Mouse (Mus musculus) lung, postnatal 0 days (tissue): Measurements from ENCODE around the gene Gja10. TPM values are rescaled to one million over a fixed set of nuclear protein-coding genes. Genes with fewer than 3 reads are reported as not detected.
A peak's percentile ranks its signal among the peaks of the same experiment; 100 is the strongest.

Experiments
- ATAC-seq: fragments of 200-750 bp; cut with Nextera tagmentation; 2 replicates; pipeline ENCODE4 v1.8.0; 2017; ENCODE audit warnings: moderate library complexity
- DNase-seq: peaks from one replicate; pipeline ENCODE4 v3.0.0-alpha.2; 2016; ENCODE audit warnings: low spot score
- H3K27ac ChIP-seq: fragments of 300-500 bp; sonication (generic); 2 replicates; pipeline ENCODE4 v1.5.1; 2014; ENCODE audit warnings: antibody characterized with exemption, mild to moderate bottlenecking, low read length, mixed read lengths
- H3K27me3 ChIP-seq: fragments of 300-500 bp; sonication (generic); replicated peaks from 2 replicates; pipeline ENCODE4 v1.6.1; 2014; ENCODE audit warnings: low read length, mixed read lengths; ENCODE audit not compliant: insufficient read depth
- H3K36me3 ChIP-seq: fragments of 300-500 bp; sonication (generic); 2 replicates; pipeline ENCODE4 v1.6.1; 2014; ENCODE audit warnings: low read length, mixed read lengths; ENCODE audit not compliant: insufficient read depth
- H3K4me1 ChIP-seq: fragments of 300-500 bp; sonication (generic); 2 replicates; pipeline ENCODE4 v1.6.1; 2014; ENCODE audit warnings: antibody characterized with exemption, low read depth, low read length, mixed read lengths; ENCODE audit not compliant: insufficient read depth
- H3K4me2 ChIP-seq: fragments of 300-500 bp; sonication (generic); replicated peaks from 2 replicates; pipeline ENCODE4 v1.6.1; 2014; ENCODE audit warnings: low read depth, mild to moderate bottlenecking, low read length, moderate library complexity, mixed read lengths
- H3K4me3 ChIP-seq: fragments of 300-500 bp; sonication (generic); 2 replicates; pipeline ENCODE4 v1.5.1; 2014; ENCODE audit warnings: low read depth, low read length
- H3K9ac ChIP-seq: fragments of 300-500 bp; sonication (generic); replicated peaks from 2 replicates; pipeline ENCODE4 v1.6.1; 2014; ENCODE audit warnings: low read depth, mild to moderate bottlenecking
- H3K9me3 ChIP-seq: fragments of 300-500 bp; sonication (generic); 2 replicates; pipeline ENCODE4 v1.6.1; 2016; ENCODE audit warnings: low read length, mixed read lengths
- CTCF ChIP-seq: IDR thresholded peaks from 2 replicates; pipeline ENCODE4 v1.5.1; 2016; ENCODE audit warnings: antibody characterized with exemption, mild to moderate bottlenecking
- EP300 ChIP-seq: IDR thresholded peaks from 2 replicates; pipeline ENCODE4 v1.6.1; 2016; ENCODE audit warnings: antibody characterized with exemption, mild to moderate bottlenecking, control low read depth
- WGBS: fragments of 180-500 bp; shearing (Covaris S2); extraction: QIAGEN DNeasy Blood & Tissue Kit; methylation state at CpG from one replicate; pipeline ENCODE4 v1.1.7; 2014; 5-methylcytosine and 5-hydroxymethylcytosine counted together
- polyA plus RNA-seq: library from polyadenylated mRNA; unstranded; fragments of >200 nt; fragmentation: Nextera tagmentation; extraction: Ambion mirVana; gene quantifications from 2 replicates; pipeline ENCODE4 v1.2.1, GENCODE M21; 2015

Gene Gja10
- polyA plus RNA-seq, 1 experiment from 2014 or later, result not detected

- Histone ChIP-seq H3K36me3 (peaks cover 10% of the 10 kb centered on the region; the same call in 1 of the 2 replicates), H3K4me1 (no peaks in the 10 kb centered on the region), H3K4me3 (no peak overlapping the region), H3K4me2 (no peak overlapping the region), H3K9me3 (no peaks in the 10 kb centered on the region), H3K9ac (no peak overlapping the region), H3K27ac (no peak overlapping the region), H3K27me3 (no peaks in the 10 kb centered on the region)
- ATAC-seq, result no peak; the same call in 1 of the 2 replicates
- TF ChIP-seq CTCF, result no peak
- no peak for TF ChIP-seq EP300
- DNase-seq, result no peak
- WGBS, result 84% methylated on average over 7 of the region's 7 CpGs
Observed at GRCm38 (mm10) chr4:32564416-32564815, 38.1 kb downstream of the Gja10 start.

- no peaks in the 10 kb centered on the region for H3K9me3 ChIP-seq
Observed at GRCm38 (mm10) chr4:32562319-32563115, 40.0 kb downstream of the Gja10 start.

GRCm38 (mm10) chr4:32561555-32562095 lies 40.9 kb downstream of the Gja10 start:
- Histone ChIP-seq H3K36me3 (peaks cover 10% of the 10 kb centered on the region; the same call in 1 of the 2 replicates), H3K4me3 (no peak overlapping the region), H3K27me3 (no peaks in the 10 kb centered on the region), H3K9ac (no peak overlapping the region), H3K4me2 (no peak overlapping the region), H3K9me3 (no peaks in the 10 kb centered on the region), H3K27ac (no peak overlapping the region), H3K4me1 (no peaks in the 10 kb centered on the region)
- TF ChIP-seq EP300 (no peak), CTCF (peak; percentile 62)
- ATAC-seq (peak; percentile 77), DNase-seq (peak; percentile 35)
- 45% methylated on average over 12 of the region's 12 CpGs for WGBS

More at GRCm38 (mm10) chr4:32562319-32563115, 40.0 kb downstream of the Gja10 start:
- H3K4me1 ChIP-seq, result no peaks in the 10 kb centered on the region
- DNase-seq, result no peak
- H3K4me2 ChIP-seq, result no peak overlapping the region
- ATAC-seq, result no peak
- peaks cover 10% of the 10 kb centered on the region; the same call in 1 of the 2 replicates for H3K36me3 ChIP-seq
- TF ChIP-seq EP300 (no peak), CTCF (no peak)
- no peaks in the 10 kb centered on the region for H3K27me3 ChIP-seq
- H3K27ac ChIP-seq, result no peak overlapping the region
- no peak overlapping the region for H3K4me3 ChIP-seq
- 94% methylated on average over 35 of the region's 35 CpGs for WGBS
- H3K9ac ChIP-seq, result no peak overlapping the region

- Histone ChIP-seq H3K36me3 (peaks cover 10% of the 10 kb centered on the region; the same call in 1 of the 2 replicates), H3K4me2 (no peak overlapping the region), H3K4me3 (no peak overlapping the region), H3K9ac (no peak overlapping the region), H3K27ac (no peak overlapping the region), H3K9me3 (no peaks in the 10 kb centered on the region), H3K27me3 (no peaks in the 10 kb centered on the region), H3K4me1 (no peaks in the 10 kb centered on the region)
- DNase-seq (peak; percentile 28), ATAC-seq (no peak)
- TF ChIP-seq EP300 (no peak), CTCF (peak; percentile 47)
- WGBS, result 50% methylated on average over 8 of the region's 8 CpGs
Observed at GRCm38 (mm10) chr4:32560724-32561554, 41.6 kb downstream of the Gja10 start.

- ATAC-seq, result no peak
- no peak overlapping the region for H3K4me2 ChIP-seq
- peak; percentile 7 for DNase-seq
Observed at GRCm38 (mm10) chr4:32560246-32560645, 42.3 kb downstream of the Gja10 start.

GRCm38 (mm10) chr4:32555506-32555905 lies 47.1 kb downstream of the Gja10 start:
- ATAC-seq (no peak), DNase-seq (peak; percentile 7)
- Histone ChIP-seq H3K27me3 (no peaks in the 10 kb centered on the region), H3K27ac (no peak overlapping the region), H3K4me2 (no peak overlapping the region), H3K36me3 (no peaks in the 10 kb centered on the region), H3K9me3 (no peaks in the 10 kb centered on the region), H3K4me1 (no peaks in the 10 kb centered on the region), H3K9ac (no peak overlapping the region), H3K4me3 (no peak overlapping the region)
- WGBS, result 79% methylated on average over 7 of the region's 7 CpGs
- TF ChIP-seq CTCF (no peak), EP300 (no peak)

More at GRCm38 (mm10) chr4:32560246-32560645, 42.3 kb downstream of the Gja10 start:
- Histone ChIP-seq H3K9ac (no peak overlapping the region), H3K9me3 (no peaks in the 10 kb centered on the region), H3K36me3 (peaks cover 10% of the 10 kb centered on the region; the same call in 1 of the 2 replicates), H3K4me1 (no peaks in the 10 kb centered on the region), H3K27ac (no peak overlapping the region), H3K27me3 (no peaks in the 10 kb centered on the region), H3K4me3 (no peak overlapping the region)
- no peak for TF ChIP-seq EP300
- WGBS, result 23% methylated on average over 6 of the region's 6 CpGs
